Mouse (Mus musculus) forebrain, embryonic 16.5 days (tissue): ENCODE data around the gene Adamts5. TPM values are rescaled to one million over a fixed set of nuclear protein-coding genes. Genes with fewer than 3 reads are reported as not detected.

Experiments used
- polyA plus RNA-seq: library from polyadenylated mRNA; unstranded; fragments of >200 nt; fragmentation: Nextera tagmentation; extraction: Ambion mirVana; gene quantifications from 2 replicates; pipeline ENCODE4 v1.2.1, GENCODE M21; 2015

Adamts5 gene
- polyA plus RNA-seq, 1 experiment from 2014 or later: 1.8 TPM

Other genes with a start within 250 kb of the Adamts5 start
- gene Adamts1, start 98.7 kb downstream of the Adamts5 start, polyA plus RNA-seq: 10.1 and 11.3 TPM in 2 replicates